Mouse (Mus musculus) midbrain, embryonic 15.5 days (tissue): ENCODE data around the gene Aco1. TPM values are rescaled to one million over a fixed set of nuclear protein-coding genes. Genes with fewer than 3 reads are reported as not detected.

ENCODE experiments used
- ATAC-seq: fragments of 200-750 bp; cut with Nextera tagmentation; replicated peaks from 2 replicates; pipeline ENCODE4 v1.8.0; 2017; ENCODE audit warnings: moderate TSS enrichment
- H3K27ac ChIP-seq: fragments of 300-500 bp; sonication (generic); 2 replicates; pipeline ENCODE4 v1.5.1; 2015; ENCODE audit warnings: mild to moderate bottlenecking, inconsistent platforms
- H3K27me3 ChIP-seq: fragments of 300-500 bp; sonication (generic); replicated peaks from 2 replicates; pipeline ENCODE4 v1.6.1; 2015; ENCODE audit warnings: inconsistent platforms
- H3K36me3 ChIP-seq: fragments of 300-500 bp; sonication (generic); replicated peaks from 2 replicates; pipeline ENCODE4 v1.6.1; 2015; ENCODE audit warnings: inconsistent platforms
- H3K4me1 ChIP-seq: fragments of 300-500 bp; sonication (generic); 2 replicates; pipeline ENCODE4 v1.6.1; 2015; ENCODE audit warnings: inconsistent platforms
- H3K4me2 ChIP-seq: fragments of 300-500 bp; sonication (generic); 2 replicates; pipeline ENCODE4 v1.6.1; 2015; ENCODE audit warnings: inconsistent platforms, mild to moderate bottlenecking, moderate library complexity
- H3K4me3 ChIP-seq: fragments of 300-500 bp; sonication (generic); 2 replicates; pipeline ENCODE4 v1.5.1; 2015; ENCODE audit warnings: mild to moderate bottlenecking, inconsistent platforms
- H3K9ac ChIP-seq: fragments of 300-500 bp; sonication (generic); 2 replicates; pipeline ENCODE4 v1.6.1; 2015; ENCODE audit warnings: mild to moderate bottlenecking, inconsistent platforms
- H3K9me3 ChIP-seq: fragments of 300-500 bp; sonication (generic); 2 replicates; pipeline ENCODE4 v1.6.1; 2016; ENCODE audit warnings: inconsistent platforms
- WGBS: fragments of 180-500 bp; shearing (Covaris S2); methylation state at CpG from one replicate; pipeline ENCODE4 v1.1.7; 2015; ENCODE audit warnings: mixed read lengths; 5-methylcytosine and 5-hydroxymethylcytosine counted together
- polyA plus RNA-seq: library from polyadenylated mRNA; unstranded; fragments of >200 nt; fragmentation: Nextera tagmentation; extraction: Ambion mirVana; gene quantifications from 2 replicates; pipeline ENCODE4 v1.2.1, GENCODE M21; 2015

Aco1 gene
- polyA plus RNA-seq, 1 experiment from 2014 or later: 45.1 TPM

- peaks cover 6% of the 10 kb centered on the region; the same call in 1 of the 2 replicates for H3K4me1 ChIP-seq
- no peak overlapping the region for H3K4me3 ChIP-seq
- no peaks in the 10 kb centered on the region for H3K9me3 ChIP-seq
- WGBS: 42% methylated on average over 21 of the region's 21 CpGs
- no peak overlapping the region for H3K27ac ChIP-seq
- no peak for ATAC-seq
- no peaks in the 10 kb centered on the region for H3K36me3 ChIP-seq
- H3K27me3 ChIP-seq: no peaks in the 10 kb centered on the region
- no peak overlapping the region; the same call in 1 of the 2 replicates for H3K4me2 ChIP-seq
- no peak overlapping the region for H3K9ac ChIP-seq
Measured at GRCm38 (mm10) chr4:40221876-40222585, 79.2 kb downstream of the Aco1 start.

GRCm38 (mm10) chr4:40226095-40226494 is 83.2 kb downstream of the Aco1 start:
- no peak overlapping the region for H3K4me3 ChIP-seq
- H3K27ac ChIP-seq: no peak overlapping the region
- H3K4me2 ChIP-seq: no peak overlapping the region
- ATAC-seq: no peak
- H3K36me3 ChIP-seq: no peaks in the 10 kb centered on the region
- H3K4me1 ChIP-seq: no peaks in the 10 kb centered on the region
- H3K9ac ChIP-seq: no peak overlapping the region
- no peaks in the 10 kb centered on the region for H3K9me3 ChIP-seq
- H3K27me3 ChIP-seq: no peaks in the 10 kb centered on the region
- WGBS: 74% methylated on average over 5 of the region's 5 CpGs

- 92% methylated on average over 11 of the region's 11 CpGs for WGBS
- H3K4me3 ChIP-seq: no peak overlapping the region
- no peaks in the 10 kb centered on the region for H3K9me3 ChIP-seq
- H3K4me1 ChIP-seq: no peaks in the 10 kb centered on the region
- no peak overlapping the region for H3K9ac ChIP-seq
- no peak overlapping the region for H3K27ac ChIP-seq
- no peak for ATAC-seq
- no peaks in the 10 kb centered on the region for H3K36me3 ChIP-seq
- H3K27me3 ChIP-seq: no peaks in the 10 kb centered on the region
- H3K4me2 ChIP-seq: no peak overlapping the region
Measured at GRCm38 (mm10) chr4:40227131-40227530, 84.2 kb downstream of the Aco1 start.

- 92% methylated on average over 7 of the region's 7 CpGs for WGBS
- H3K4me2 ChIP-seq: no peak overlapping the region
- H3K9me3 ChIP-seq: no peaks in the 10 kb centered on the region
- no peaks in the 10 kb centered on the region for H3K27me3 ChIP-seq
- H3K36me3 ChIP-seq: no peaks in the 10 kb centered on the region
- H3K27ac ChIP-seq: no peak overlapping the region
- no peak overlapping the region for H3K4me3 ChIP-seq
- ATAC-seq: no peak
- no peak overlapping the region for H3K9ac ChIP-seq
- no peaks in the 10 kb centered on the region for H3K4me1 ChIP-seq
Measured at GRCm38 (mm10) chr4:40227886-40228285, 85.0 kb downstream of the Aco1 start.

GRCm38 (mm10) chr4:40229723-40230122 is 86.8 kb downstream of the Aco1 start:
- no peak overlapping the region for H3K27ac ChIP-seq
- no peaks in the 10 kb centered on the region for H3K27me3 ChIP-seq
- no peak overlapping the region for H3K4me3 ChIP-seq
- H3K4me2 ChIP-seq: no peak overlapping the region
- H3K4me1 ChIP-seq: no peaks in the 10 kb centered on the region
- H3K9me3 ChIP-seq: no peaks in the 10 kb centered on the region
- H3K9ac ChIP-seq: no peak overlapping the region
- no peaks in the 10 kb centered on the region for H3K36me3 ChIP-seq
- no peak for ATAC-seq
- 91% methylated on average over 6 of the region's 6 CpGs for WGBS

- H3K9ac ChIP-seq: no peak overlapping the region
- H3K27ac ChIP-seq: no peak overlapping the region
- no peak for ATAC-seq
- 91% methylated on average over 7 of the region's 7 CpGs for WGBS
- no peaks in the 10 kb centered on the region for H3K27me3 ChIP-seq
- no peaks in the 10 kb centered on the region for H3K9me3 ChIP-seq
- H3K4me3 ChIP-seq: no peak overlapping the region
- H3K4me2 ChIP-seq: no peak overlapping the region
- no peaks in the 10 kb centered on the region for H3K36me3 ChIP-seq
- H3K4me1 ChIP-seq: no peaks in the 10 kb centered on the region
Measured at GRCm38 (mm10) chr4:40233062-40233664, 90.3 kb downstream of the Aco1 start.

GRCm38 (mm10) chr4:40234256-40234655 is 91.4 kb downstream of the Aco1 start:
- ATAC-seq: no peak
- H3K4me3 ChIP-seq: no peak overlapping the region
- no peak overlapping the region for H3K27ac ChIP-seq
- H3K4me2 ChIP-seq: no peak overlapping the region
- WGBS: 82% methylated on average over 5 of the region's 6 CpGs
- H3K27me3 ChIP-seq: peaks cover 6% of the 10 kb centered on the region
- H3K9me3 ChIP-seq: no peaks in the 10 kb centered on the region
- no peaks in the 10 kb centered on the region for H3K36me3 ChIP-seq
- H3K4me1 ChIP-seq: peaks cover 8% of the 10 kb centered on the region
- H3K9ac ChIP-seq: no peak overlapping the region

- no peak overlapping the region for H3K27ac ChIP-seq
- no peaks in the 10 kb centered on the region for H3K9me3 ChIP-seq
- ATAC-seq: no peak
- H3K4me2 ChIP-seq: no peak overlapping the region
- no peak overlapping the region for H3K4me3 ChIP-seq
- no peaks in the 10 kb centered on the region for H3K36me3 ChIP-seq
- peaks cover 11% of the 10 kb centered on the region for H3K4me1 ChIP-seq
- 88% methylated on average over 4 of the region's 4 CpGs for WGBS
- no peak overlapping the region for H3K9ac ChIP-seq
- H3K27me3 ChIP-seq: peaks cover 6% of the 10 kb centered on the region
Measured at GRCm38 (mm10) chr4:40236829-40237228, 93.9 kb downstream of the Aco1 start.

- Histone ChIP-seq H3K27me3 (peaks cover 6% of the 10 kb centered on the region), H3K4me2 (peak overlapping the region; percentile 79), H3K9ac (peak overlapping the region; percentile 40; the same call in 1 of the 2 replicates), H3K36me3 (no peaks in the 10 kb centered on the region), H3K4me1 (peaks cover 11% of the 10 kb centered on the region), H3K27ac (no peak overlapping the region), H3K4me3 (peak overlapping the region; percentile 45), H3K9me3 (no peaks in the 10 kb centered on the region)
- WGBS: 2% methylated on average over 17 of the region's 17 CpGs
- peak; percentile 60; the same call in 1 of the 2 replicates for ATAC-seq
Measured at GRCm38 (mm10) chr4:40238483-40239408, 95.9 kb downstream of the Aco1 start.

GRCm38 (mm10) chr4:40239409-40240271 is 96.8 kb downstream of the Aco1 start, which contains the start of gene Ddx58:
Gene Ddx58 (minus strand): TSS chr4:40239828.
- peak; percentile 71 for ATAC-seq
- Histone ChIP-seq H3K9ac (peak within 1 kb of the TSS; percentile 40), H3K9me3 (no peaks in the 10 kb centered on the region), H3K27ac (no peak within 1 kb of the TSS), H3K27me3 (peaks cover 6% of the 10 kb centered on the region), H3K4me2 (peak within 1 kb of the TSS; percentile 79), H3K4me1 (peaks cover 11% of the 10 kb centered on the region), H3K4me3 (peak within 1 kb of the TSS; percentile 45), H3K36me3 (no peaks in the 10 kb centered on the region)
- 4% methylated on average over 34 of the region's 35 CpGs for WGBS

GRCm38 (mm10) chr4:40240272-40240744 is 97.4 kb downstream of the Aco1 start:
- Histone ChIP-seq H3K4me2 (peak overlapping the region; percentile 79), H3K4me3 (peak overlapping the region; percentile 45; the same call in 1 of the 2 replicates), H3K4me1 (peaks cover 11% of the 10 kb centered on the region), H3K36me3 (no peaks in the 10 kb centered on the region), H3K27ac (no peak overlapping the region), H3K9ac (no peak overlapping the region), H3K27me3 (peaks cover 6% of the 10 kb centered on the region), H3K9me3 (no peaks in the 10 kb centered on the region)
- peak; percentile 17 for ATAC-seq
- 54% methylated on average over 5 of the region's 5 CpGs for WGBS
